Mouse (Mus musculus) granulocyte monocyte progenitor cell, adult 5-6 weeks (primary cell): Measurements from ENCODE around the gene Zfp988. TPM values are rescaled to one million over a fixed set of nuclear protein-coding genes. Genes with fewer than 3 reads are reported as not detected.
"Not testable (repeated sequence)": the region's sequence is repeated elsewhere in the genome, so short reads cannot be mapped to it uniquely, and the experiment has no call there.

Experiments used
- ATAC-seq: replicated peaks from 2 replicates; pipeline ENCODE4 v1.8.0; 2016; ENCODE audit warnings: mild to moderate bottlenecking, moderate TSS enrichment, inconsistent platforms; ENCODE audit not compliant: poor library complexity, severe bottlenecking
- total RNA-seq, 2 experiments: library from RNA; stranded (forward) in 1 of 2; stranded (reverse) in 1 of 2; fragments of 200-712, 200-1000 nt in 1 of 2; fragments of >200 nt in 1 of 2; fragmentation: Nextera tagmentation in 1 of 2; gene quantifications; 2 replicates each; pipeline ENCODE4 v1.2.3; 2014 to 2017

The Zfp988 gene
- 0.51 TPM in 1 of 2 replicates, not detected in the other for total RNA-seq (2014; fragmentation: Nextera tagmentation)
- 0.22 TPM in 1 of 2 replicates, not detected in the other for total RNA-seq (2017)

- ATAC-seq: not testable (repeated sequence)
These were observed at the start of gene Zfp988 for GRCm38 (mm10) chr4:147305436-147305835. Gene Zfp988, plus strand, starts transcription at chr4:147305674.

GRCm38 (mm10) chr4:147262708-147263107 is 42.8 kb upstream of the Zfp988 start:
- ATAC-seq: not testable (repeated sequence)

- not testable (repeated sequence) for ATAC-seq
These were observed 38.2 kb upstream of the Zfp988 start for GRCm38 (mm10) chr4:147267302-147267701.

- not testable (repeated sequence) for ATAC-seq
These were observed 36.7 kb upstream of the Zfp988 start for GRCm38 (mm10) chr4:147268735-147269134.

- not testable (repeated sequence) for ATAC-seq
These were observed 35.4 kb upstream of the Zfp988 start for GRCm38 (mm10) chr4:147270026-147270425.

- ATAC-seq: not testable (repeated sequence)
These were observed 33.9 kb upstream of the Zfp988 start for GRCm38 (mm10) chr4:147271601-147272000.

- peak; percentile 68 for ATAC-seq
These were observed 30.3 kb upstream of the Zfp988 start for GRCm38 (mm10) chr4:147275021-147275772.

- ATAC-seq: peak; percentile 42
These were observed 29.7 kb upstream of the Zfp988 start for GRCm38 (mm10) chr4:147275773-147276140.

- not testable (repeated sequence) for ATAC-seq
These were observed 25.1 kb upstream of the Zfp988 start for GRCm38 (mm10) chr4:147280406-147280805.

GRCm38 (mm10) chr4:147298585-147298984 is 6.9 kb upstream of the Zfp988 start:
- ATAC-seq: not testable (repeated sequence)

- not testable (repeated sequence) for ATAC-seq
These were observed 3.1 kb upstream of the Zfp988 start for GRCm38 (mm10) chr4:147302375-147302774.

- ATAC-seq: peak; percentile 55
These were observed 29.7 kb downstream of the Zfp988 start for GRCm38 (mm10) chr4:147335036-147335690.

GRCm38 (mm10) chr4:147335691-147336367 is 30.4 kb downstream of the Zfp988 start:
- ATAC-seq: peak; percentile 27; the same call in 1 of the 2 replicates

- ATAC-seq: not testable (repeated sequence)
These were observed 31.1 kb downstream of the Zfp988 start for GRCm38 (mm10) chr4:147336368-147337195.

GRCm38 (mm10) chr4:147337520-147337919 is 32.0 kb downstream of the Zfp988 start:
- ATAC-seq: not testable (repeated sequence)

- no peak; the same call in 1 of the 2 replicates for ATAC-seq
These were observed 32.6 kb downstream of the Zfp988 start for GRCm38 (mm10) chr4:147338032-147338610.

- not testable (repeated sequence) for ATAC-seq
These were observed 33.2 kb downstream of the Zfp988 start for GRCm38 (mm10) chr4:147338706-147339105.

GRCm38 (mm10) chr4:147339601-147340219 is 34.2 kb downstream of the Zfp988 start:
- ATAC-seq: not testable (repeated sequence)

GRCm38 (mm10) chr4:147340236-147340635 is 34.8 kb downstream of the Zfp988 start:
- not testable (repeated sequence) for ATAC-seq
